Mouse (Mus musculus) testis, adult 2 months (tissue): Measurements from ENCODE around the gene Ptgir.

Experiments
- CTCF ChIP-seq: fragments of 200-500 bp; IDR thresholded peaks from 2 replicates; pipeline ENCODE4 v1.5.1; 2012; ENCODE audit warnings: low read depth, mild to moderate bottlenecking, inconsistent platforms, low read length, moderate library complexity; ENCODE audit not compliant: control insufficient read depth, insufficient read depth, insufficient replicate concordance
- POLR2A ChIP-seq: fragments of 200-500 bp; IDR thresholded peaks from 2 replicates; pipeline ENCODE4 v1.6.1; 2012; ENCODE audit warnings: low read depth, mild to moderate bottlenecking, inconsistent platforms, low read length, moderate library complexity; ENCODE audit not compliant: control insufficient read depth

- no peak for TF ChIP-seq POLR2A
- TF ChIP-seq CTCF, result no peak
Observed at GRCm38 (mm10) chr7:16893612-16894011, 12.7 kb upstream of the Ptgir start.
